Mouse (Mus musculus) C2C12 (cell line): Measurements from ENCODE around the gene Lmntd1. TPM values are rescaled to one million over a fixed set of nuclear protein-coding genes. Genes with fewer than 3 reads are reported as not detected.

Experiments used
- H3K27me3 ChIP-seq: one replicate; pipeline ENCODE4 v1.6.1; 2011; ENCODE audit not compliant: control insufficient read depth, insufficient read depth, insufficient read length
- H3K36me3 ChIP-seq: one replicate; pipeline ENCODE4 v1.6.1; 2011; ENCODE audit not compliant: control insufficient read depth, insufficient read depth
- H3K4me3 ChIP-seq: one replicate; pipeline ENCODE4 v1.5.1; 2011; ENCODE audit warnings: mild to moderate bottlenecking, control low read depth; ENCODE audit not compliant: poor library complexity, insufficient read depth, severe bottlenecking
- H3K79me2 ChIP-seq: one replicate; pipeline ENCODE4 v1.6.1; 2011; ENCODE audit not compliant: control insufficient read depth, insufficient read depth
- H3K79me3 ChIP-seq: one replicate; pipeline ENCODE4 v1.6.1; 2011; ENCODE audit warnings: low read depth, control low read depth
- H3ac ChIP-seq: one replicate; pipeline ENCODE3; 2011; ENCODE audit warnings: low read depth; ENCODE audit not compliant: control insufficient read depth, insufficient read length
- CEBPB ChIP-seq: IDR thresholded peaks from one replicate; pipeline ENCODE4 v1.6.1; 2011; ENCODE audit warnings: low read depth, mild to moderate bottlenecking, control low read depth, moderate library complexity
- CTCF ChIP-seq: IDR thresholded peaks from one replicate; pipeline ENCODE4 v1.5.1; 2011; ENCODE audit not compliant: control insufficient read depth, insufficient read depth, insufficient read length
- FOSL1 ChIP-seq: IDR thresholded peaks from one replicate; pipeline ENCODE4 v1.8.0; 2011; ENCODE audit warnings: mild to moderate bottlenecking, low read length; ENCODE audit not compliant: poor library complexity, insufficient read depth, severe bottlenecking
- MAX ChIP-seq: IDR thresholded peaks from one replicate; pipeline ENCODE4 v1.6.1; 2011; ENCODE audit warnings: mild to moderate bottlenecking, control low read depth
- MYOD1 ChIP-seq: IDR thresholded peaks from one replicate; pipeline ENCODE4 v1.6.1; 2011; ENCODE audit warnings: low read depth; ENCODE audit not compliant: control insufficient read depth, insufficient read length
- MYOG ChIP-seq: IDR thresholded peaks from one replicate; pipeline ENCODE4 v1.6.1; 2011; ENCODE audit not compliant: control insufficient read depth, insufficient read length; ENCODE audit errors: extremely low read depth
- USF1 ChIP-seq: IDR thresholded peaks from one replicate; pipeline ENCODE4 v1.6.1; 2011; ENCODE audit warnings: low read depth, mild to moderate bottlenecking, control low read depth, moderate library complexity
- polyA plus RNA-seq: library from polyadenylated mRNA; unstranded; fragments of >200 nt; fragmentation: generic; extraction: Trizol; gene quantifications from one replicate; pipeline ENCODE4 v1.2.1, GENCODE M21; 2012; ENCODE audit warnings: missing spikeins

The Lmntd1 gene
- polyA plus RNA-seq, 1 experiment, result not detected

- Histone ChIP-seq H3ac (no peak overlapping the region), H3K27me3 (no peaks in the 10 kb centered on the region), H3K36me3 (no peaks in the 10 kb centered on the region), H3K79me2 (no peaks in the 10 kb centered on the region), H3K79me3 (no peaks in the 10 kb centered on the region), H3K4me3 (no peak overlapping the region)
- TF ChIP-seq USF1 (no peak), MYOD1 (no peak), CTCF (no peak), FOSL1 (no peak), MAX (no peak), MYOG (no peak), CEBPB (no peak)
These were observed 22.1 kb downstream of the Lmntd1 start for GRCm38 (mm10) chr6:145592036-145592435.

GRCm38 (mm10) chr6:145591578-145591977 is 22.5 kb downstream of the Lmntd1 start:
- Histone ChIP-seq H3K27me3 (no peaks in the 10 kb centered on the region), H3K4me3 (no peak overlapping the region), H3K79me3 (no peaks in the 10 kb centered on the region), H3K36me3 (no peaks in the 10 kb centered on the region), H3K79me2 (no peaks in the 10 kb centered on the region), H3ac (no peak overlapping the region)
- TF ChIP-seq CTCF (no peak), MYOD1 (no peak), MYOG (no peak), USF1 (no peak), MAX (no peak), CEBPB (no peak), FOSL1 (no peak)

- H3K4me3 ChIP-seq, result no peak overlapping the region
- no peaks in the 10 kb centered on the region for H3K79me3 ChIP-seq
- TF ChIP-seq MYOD1, result no peak
- no peak for TF ChIP-seq MAX
- TF ChIP-seq CEBPB, result no peak
- no peak for TF ChIP-seq USF1
- TF ChIP-seq MYOG, result no peak
- no peak for TF ChIP-seq FOSL1
- no peak for TF ChIP-seq CTCF
- no peaks in the 10 kb centered on the region for H3K36me3 ChIP-seq
- no peaks in the 10 kb centered on the region for H3K79me2 ChIP-seq
- no peaks in the 10 kb centered on the region for H3K27me3 ChIP-seq
- no peak overlapping the region for H3ac ChIP-seq
These were observed 23.4 kb downstream of the Lmntd1 start for GRCm38 (mm10) chr6:145590501-145591293.

- Histone ChIP-seq H3ac (no peak overlapping the region), H3K79me2 (no peaks in the 10 kb centered on the region), H3K4me3 (no peak overlapping the region), H3K79me3 (no peaks in the 10 kb centered on the region), H3K36me3 (no peaks in the 10 kb centered on the region), H3K27me3 (peaks cover 11% of the 10 kb centered on the region)
- TF ChIP-seq MYOG, result no peak
- no peak for TF ChIP-seq CEBPB
- no peak for TF ChIP-seq CTCF
- no peak for TF ChIP-seq MAX
- no peak for TF ChIP-seq MYOD1
- TF ChIP-seq FOSL1, result no peak
- TF ChIP-seq USF1, result no peak
These were observed 28.8 kb downstream of the Lmntd1 start for GRCm38 (mm10) chr6:145585052-145585973.

- H3ac ChIP-seq, result no peak overlapping the region
- H3K79me2 ChIP-seq, result no peaks in the 10 kb centered on the region
- no peak overlapping the region for H3K4me3 ChIP-seq
- H3K36me3 ChIP-seq, result no peaks in the 10 kb centered on the region
- peaks cover 11% of the 10 kb centered on the region for H3K27me3 ChIP-seq
- no peaks in the 10 kb centered on the region for H3K79me3 ChIP-seq
- TF ChIP-seq CEBPB (no peak), MYOG (no peak), CTCF (no peak), MAX (no peak), MYOD1 (no peak), USF1 (no peak), FOSL1 (no peak)
These were observed 32.6 kb downstream of the Lmntd1 start for GRCm38 (mm10) chr6:145581366-145582170.
